Mouse (Mus musculus): Measurements from ENCODE around the gene Npr2. TPM values are rescaled to one million over a fixed set of nuclear protein-coding genes. Genes with fewer than 3 reads are reported as not detected.

Npr2 gene
- polyA plus RNA-seq (2017; shearing (Covaris generic)): 0.13 TPM

GRCm38 (mm10) chr4:43631046-43631955 is at the start of gene Npr2:
TSS of gene Npr2 (plus strand) at chr4:43631935.

GRCm38 (mm10) chr4:43584444-43585416 is 47.0 kb upstream of the Npr2 start, which contains the start of gene Msmp:
TSS of gene Msmp (minus strand) at chr4:43584494.

GRCm38 (mm10) chr4:43653161-43654015 is 21.7 kb downstream of the Npr2 start, which contains the start of gene Spag8:
TSS of gene Spag8 (minus strand) at chr4:43653594.

GRCm38 (mm10) chr4:43656339-43657109 is 24.8 kb downstream of the Npr2 start, which contains the start of gene Hint2:
TSS of gene Hint2 (minus strand) at chr4:43656466.

GRCm38 (mm10) chr4:43668782-43669427 is 37.2 kb downstream of the Npr2 start, which contains the start of the genes Tmem8b and Fam221b:
TSS of gene Tmem8b (plus strand) at chr4:43668971.
TSS of gene Fam221b (minus strand) at chr4:43669145.

GRCm38 (mm10) chr4:43700707-43701106 is 69.0 kb downstream of the Npr2 start, which contains the start of gene Olfr70:
TSS of gene Olfr70 (minus strand) at chr4:43700807.

Other genes starting within 250 kb of the Npr2 start
- 1.3 TPM for gene Rusc2, start 250.0 kb upstream of the Npr2 start, polyA plus RNA-seq (2017; shearing (Covaris generic))
- gene Fam166b, start 202.8 kb upstream of the Npr2 start, polyA plus RNA-seq (2017; shearing (Covaris generic)): not detected
- gene Tesk1, start 190.0 kb upstream of the Npr2 start, polyA plus RNA-seq (2017; shearing (Covaris generic)): 76.2 TPM
- gene Cd72, start 177.3 kb upstream of the Npr2 start, polyA plus RNA-seq (2017; shearing (Covaris generic)): 22.2 TPM
- 259 TPM for gene Sit1, start 148.2 kb upstream of the Npr2 start, polyA plus RNA-seq (2017; shearing (Covaris generic))
- gene Ccdc107, start 139.0 kb upstream of the Npr2 start, polyA plus RNA-seq (2017; shearing (Covaris generic)): 75.2 TPM
- 11.4 TPM for gene Arhgef39, start 132.2 kb upstream of the Npr2 start, polyA plus RNA-seq (2017; shearing (Covaris generic))
- 0.45 TPM for gene Car9, start 125.0 kb upstream of the Npr2 start, polyA plus RNA-seq (2017; shearing (Covaris generic))
- not detected for gene Tpm2, start 108.2 kb upstream of the Npr2 start, polyA plus RNA-seq (2017; shearing (Covaris generic))
- gene Creb3, start 69.6 kb upstream of the Npr2 start, polyA plus RNA-seq (2017; shearing (Covaris generic)): 56.9 TPM
- 199 TPM for gene Tln1, start 69.2 kb upstream of the Npr2 start, polyA plus RNA-seq (2017; shearing (Covaris generic))
- gene Rgp1, start 53.2 kb upstream of the Npr2 start, polyA plus RNA-seq (2017; shearing (Covaris generic)): 7.2 TPM
- 26.1 TPM for gene Gba2, start 53.1 kb upstream of the Npr2 start, polyA plus RNA-seq (2017; shearing (Covaris generic))
- gene Msmp, start 47.4 kb upstream of the Npr2 start, polyA plus RNA-seq (2017; shearing (Covaris generic)): 2.8 TPM
- gene Spag8, start 21.7 kb downstream of the Npr2 start, polyA plus RNA-seq (2017; shearing (Covaris generic)): not detected
- gene Hint2, start 24.5 kb downstream of the Npr2 start, polyA plus RNA-seq (2017; shearing (Covaris generic)): 54.9 TPM
- gene Tmem8b, start 37.0 kb downstream of the Npr2 start, polyA plus RNA-seq (2017; shearing (Covaris generic)): 1.4 TPM
- 1.5 TPM for gene Fam221b, start 37.2 kb downstream of the Npr2 start, polyA plus RNA-seq (2017; shearing (Covaris generic))
- not detected for gene Olfr70, start 68.9 kb downstream of the Npr2 start, polyA plus RNA-seq (2017; shearing (Covaris generic))
- 0.15 TPM for gene Olfr71, start 78.3 kb downstream of the Npr2 start, polyA plus RNA-seq (2017; shearing (Covaris generic))
- not detected for gene Hrct1, start 95.3 kb downstream of the Npr2 start, polyA plus RNA-seq (2017; shearing (Covaris generic))
- 0.41 TPM for gene Spaar, start 98.1 kb downstream of the Npr2 start, polyA plus RNA-seq (2017; shearing (Covaris generic))
- gene Olfr159, start 139.1 kb downstream of the Npr2 start, polyA plus RNA-seq (2017; shearing (Covaris generic)): not detected
- gene Olfr156, start 192.0 kb downstream of the Npr2 start, polyA plus RNA-seq (2017; shearing (Covaris generic)): 0.95 TPM
- 0.35 TPM for gene Olfr157, start 208.3 kb downstream of the Npr2 start, polyA plus RNA-seq (2017; shearing (Covaris generic))
- gene Olfr155, start 219.6 kb downstream of the Npr2 start, polyA plus RNA-seq (2017; shearing (Covaris generic)): 0.22 TPM
- 7.7 TPM for gene Reck, start 243.6 kb downstream of the Npr2 start, polyA plus RNA-seq (2017; shearing (Covaris generic))

All from effector memory CD4-positive, alpha-beta T cell, adult 7 months (primary cell).